Mouse (Mus musculus): ENCODE measurements around the gene Asic5. TPM values are rescaled to one million over a fixed set of nuclear protein-coding genes. Genes with fewer than 3 reads are reported as not detected.

Asic5 gene
- polyA plus RNA-seq (2015; fragmentation: Nextera tagmentation; extraction: Ambion mirVana), result not detected in 2 replicates

DNA sequence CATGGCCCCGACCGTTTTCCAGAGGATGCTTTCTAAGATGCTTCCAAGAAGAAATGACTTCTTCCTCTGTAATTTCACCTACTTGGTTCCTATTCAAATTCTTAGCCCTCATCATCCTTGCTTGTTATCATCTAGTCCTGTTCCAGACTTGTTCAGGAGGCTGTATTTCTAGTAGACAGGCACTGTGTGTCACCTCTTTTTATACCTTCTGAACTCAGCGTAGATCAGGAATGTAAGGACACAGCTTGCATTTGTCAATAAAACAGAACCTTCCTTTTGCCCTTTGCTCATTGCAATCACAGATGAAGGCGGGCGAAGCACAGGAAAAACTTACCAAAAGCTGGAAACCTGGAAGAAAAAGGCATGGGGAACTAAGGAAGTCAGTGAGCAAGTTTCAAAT lies at the start of gene Asic5:
TSS of gene Asic5 (plus strand) at position 301 of the 400 bp plus-strand sequence.
- Histone ChIP-seq H3K27ac (ENCODE audit: low read length) (no peak within 1 kb of the TSS), H3K27me3 (ENCODE audit: control insufficient read depth, insufficient read depth, low read length) (no peaks in the 10 kb centered on the region), H3K9ac (ENCODE audit: low read length) (no peak within 1 kb of the TSS), H3K36me3 (ENCODE audit: control insufficient read depth, insufficient read depth) (no peaks in the 10 kb centered on the region), H3K9me3 (replicated peaks; ENCODE audit: control insufficient read depth, low read length) (no peaks in the 10 kb centered on the region), H3K4me1 (ENCODE audit: control insufficient read depth, insufficient read depth, low read length) (no peaks in the 10 kb centered on the region), H3K4me2 (ENCODE audit: low read depth, low read length) (no peak within 1 kb of the TSS), H3K4me3 (ENCODE audit: low read length) (no peak within 1 kb of the TSS)
- WGBS, result 78% methylated on average over 5 of the region's 5 CpGs
- no peak for ATAC-seq (replicated peaks; ENCODE audit: extremely low read depth, insufficient read depth, low FRiP score)

DNA sequence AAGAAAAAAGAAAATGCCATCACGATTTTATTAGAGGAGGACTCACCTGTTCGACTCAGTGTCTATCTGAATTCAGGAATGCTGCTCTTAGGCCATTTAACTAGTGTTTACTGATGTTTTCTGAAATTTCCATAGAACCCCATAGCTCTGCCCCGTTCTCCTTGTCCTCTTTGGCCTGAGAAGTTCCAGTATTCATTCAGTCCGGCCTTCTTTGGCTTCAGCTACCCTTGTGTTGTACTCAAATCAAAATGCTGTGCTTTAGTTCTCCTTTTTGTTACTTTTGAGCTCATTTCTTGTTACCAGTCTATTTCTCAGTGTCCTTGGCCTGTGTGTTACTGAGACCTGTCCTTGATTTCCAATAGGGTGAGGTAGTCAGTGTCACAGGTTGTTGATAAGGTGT lies 48.7 kb upstream of the Asic5 start:
- Histone ChIP-seq H3K27ac (ENCODE audit: low read length) (no peak overlapping the region), H3K36me3 (ENCODE audit: control insufficient read depth, insufficient read depth) (no peaks in the 10 kb centered on the region), H3K4me2 (ENCODE audit: low read depth, low read length) (no peak overlapping the region; the same call in 1 of the 2 replicates), H3K9me3 (replicated peaks; ENCODE audit: control insufficient read depth, low read length) (no peaks in the 10 kb centered on the region), H3K9ac (ENCODE audit: low read length) (no peak overlapping the region), H3K27me3 (ENCODE audit: control insufficient read depth, insufficient read depth, low read length) (no peaks in the 10 kb centered on the region), H3K4me1 (ENCODE audit: control insufficient read depth, insufficient read depth, low read length) (peaks cover 6% of the 10 kb centered on the region), H3K4me3 (ENCODE audit: low read length) (no peak overlapping the region; the same call in 1 of the 2 replicates)
- no peak for ATAC-seq (replicated peaks; ENCODE audit: extremely low read depth, insufficient read depth, low FRiP score)
- 71% methylated on average over 4 of the region's 4 CpGs for WGBS

DNA sequence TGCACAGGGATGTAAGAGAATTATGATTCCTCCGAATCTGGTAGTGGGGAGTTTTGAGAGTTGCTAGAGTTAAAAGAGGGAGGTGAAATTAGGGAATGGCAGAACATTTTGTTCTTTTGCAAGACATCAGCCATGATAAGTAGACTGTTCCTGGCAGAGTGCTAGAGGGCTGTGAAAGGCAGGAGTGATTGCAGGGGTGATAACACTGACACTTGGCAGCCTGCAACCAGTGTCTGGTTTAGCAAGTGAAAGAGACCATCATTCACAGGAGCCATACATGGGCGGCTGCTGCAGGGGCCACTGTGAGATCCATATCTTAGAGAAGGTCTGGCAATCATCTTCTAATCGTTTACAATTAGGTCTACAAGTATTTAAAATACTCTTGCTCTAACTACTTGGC lies 43.2 kb upstream of the Asic5 start:
- Histone ChIP-seq H3K27ac (ENCODE audit: low read length) (no peak overlapping the region), H3K9me3 (replicated peaks; ENCODE audit: control insufficient read depth, low read length) (no peaks in the 10 kb centered on the region), H3K9ac (ENCODE audit: low read length) (no peak overlapping the region), H3K36me3 (ENCODE audit: control insufficient read depth, insufficient read depth) (no peaks in the 10 kb centered on the region), H3K27me3 (ENCODE audit: control insufficient read depth, insufficient read depth, low read length) (no peaks in the 10 kb centered on the region), H3K4me3 (ENCODE audit: low read length) (no peak overlapping the region), H3K4me1 (ENCODE audit: control insufficient read depth, insufficient read depth, low read length) (peaks cover 11% of the 10 kb centered on the region), H3K4me2 (ENCODE audit: low read depth, low read length) (no peak overlapping the region)
- 27% methylated on average over 3 of the region's 3 CpGs for WGBS
- ATAC-seq (replicated peaks; ENCODE audit: extremely low read depth, insufficient read depth, low FRiP score), result no peak

DNA sequence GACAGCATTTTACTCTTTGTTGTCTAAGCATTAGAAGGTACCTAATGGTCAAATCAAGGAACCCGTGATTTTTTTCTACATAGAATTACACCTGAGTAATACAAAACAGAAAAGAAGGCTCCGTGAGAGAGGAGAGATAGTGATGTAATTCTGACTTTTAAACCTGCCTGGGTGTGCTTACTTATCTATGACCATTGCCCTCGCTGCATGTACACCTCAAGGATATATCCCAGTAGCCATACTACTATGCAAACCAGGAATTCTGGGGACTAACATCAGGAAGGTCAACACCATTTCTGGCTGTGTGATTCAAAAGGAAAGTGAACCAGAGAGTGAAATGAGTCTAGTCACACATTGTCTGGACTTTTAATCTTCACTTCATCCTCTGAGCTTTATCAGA lies 39.7 kb upstream of the Asic5 start:
- no peaks in the 10 kb centered on the region for H3K9me3 ChIP-seq (replicated peaks; ENCODE audit: control insufficient read depth, low read length)
- H3K4me2 ChIP-seq (ENCODE audit: low read depth, low read length), result no peak overlapping the region
- no peak overlapping the region for H3K4me3 ChIP-seq (ENCODE audit: low read length)
- no peak overlapping the region for H3K9ac ChIP-seq (ENCODE audit: low read length)
- ATAC-seq (replicated peaks; ENCODE audit: extremely low read depth, insufficient read depth, low FRiP score), result no peak
- no peaks in the 10 kb centered on the region for H3K27me3 ChIP-seq (ENCODE audit: control insufficient read depth, insufficient read depth, low read length)
- H3K4me1 ChIP-seq (ENCODE audit: control insufficient read depth, insufficient read depth, low read length), result peaks cover 7% of the 10 kb centered on the region
- 84% methylated on average over 3 of the region's 3 CpGs for WGBS
- no peaks in the 10 kb centered on the region for H3K36me3 ChIP-seq (ENCODE audit: control insufficient read depth, insufficient read depth)
- H3K27ac ChIP-seq (ENCODE audit: low read length), result no peak overlapping the region

DNA sequence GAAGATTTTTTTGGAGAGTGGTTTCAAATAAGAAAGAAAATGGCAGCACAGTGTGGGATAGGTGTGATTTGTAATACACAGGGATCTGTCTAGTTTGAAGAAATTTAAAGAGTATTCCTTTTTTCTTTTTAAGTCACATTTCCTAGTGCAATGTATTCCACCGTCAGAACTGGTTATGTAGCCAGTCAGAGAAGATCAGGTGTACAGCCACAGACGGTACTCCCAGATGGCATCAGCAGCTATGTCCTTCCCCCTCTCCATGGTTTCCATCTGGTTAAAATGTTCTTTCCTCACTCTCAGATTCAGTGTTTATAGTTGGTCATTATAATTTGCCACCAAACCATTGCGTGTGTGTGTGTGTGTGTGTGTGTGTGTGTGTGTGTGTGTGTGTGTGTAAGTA lies 39.0 kb upstream of the Asic5 start:
- Histone ChIP-seq H3K36me3 (ENCODE audit: control insufficient read depth, insufficient read depth) (no peaks in the 10 kb centered on the region), H3K27me3 (ENCODE audit: control insufficient read depth, insufficient read depth, low read length) (no peaks in the 10 kb centered on the region), H3K4me2 (ENCODE audit: low read depth, low read length) (no peak overlapping the region), H3K9ac (ENCODE audit: low read length) (no peak overlapping the region), H3K4me1 (ENCODE audit: control insufficient read depth, insufficient read depth, low read length) (peaks cover 7% of the 10 kb centered on the region), H3K4me3 (ENCODE audit: low read length) (no peak overlapping the region), H3K27ac (ENCODE audit: low read length) (no peak overlapping the region), H3K9me3 (replicated peaks; ENCODE audit: control insufficient read depth, low read length) (no peaks in the 10 kb centered on the region)
- WGBS, result 89% methylated on average over 3 of the region's 3 CpGs
- ATAC-seq (replicated peaks; ENCODE audit: extremely low read depth, insufficient read depth, low FRiP score), result no peak

DNA sequence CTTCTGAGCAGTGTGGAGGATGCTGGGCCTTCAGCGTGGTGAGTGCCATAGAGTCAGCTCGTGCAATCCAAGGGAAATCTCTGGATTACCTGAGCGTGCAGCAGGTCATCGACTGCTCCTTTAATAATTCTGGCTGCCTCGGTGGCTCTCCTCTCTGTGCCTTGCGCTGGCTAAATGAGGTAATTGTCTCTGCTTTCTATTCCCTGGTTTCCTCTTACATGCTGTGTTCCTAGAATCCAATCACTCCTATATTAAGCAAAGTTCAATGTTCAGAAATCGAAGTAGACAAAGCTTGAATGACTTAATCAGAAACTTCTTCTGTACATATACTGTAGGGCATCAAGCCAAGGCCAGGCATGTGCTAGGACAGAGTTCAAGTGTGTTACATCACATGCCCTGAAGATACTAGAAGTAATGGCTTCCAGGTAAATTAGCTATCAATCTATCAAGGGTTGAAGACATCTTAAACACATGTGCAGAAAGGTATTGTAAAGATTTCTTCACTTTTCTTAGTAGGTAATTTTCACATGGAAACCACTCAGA lies 37.2 kb upstream of the Asic5 start:
- ATAC-seq (replicated peaks; ENCODE audit: extremely low read depth, insufficient read depth, low FRiP score), result no peak
- Histone ChIP-seq H3K27me3 (ENCODE audit: control insufficient read depth, insufficient read depth, low read length) (no peaks in the 10 kb centered on the region), H3K4me1 (ENCODE audit: control insufficient read depth, insufficient read depth, low read length) (no peaks in the 10 kb centered on the region), H3K27ac (ENCODE audit: low read length) (no peak overlapping the region), H3K4me2 (ENCODE audit: low read depth, low read length) (no peak overlapping the region), H3K4me3 (ENCODE audit: low read length) (no peak overlapping the region), H3K9me3 (replicated peaks; ENCODE audit: control insufficient read depth, low read length) (no peaks in the 10 kb centered on the region), H3K9ac (ENCODE audit: low read length) (no peak overlapping the region), H3K36me3 (ENCODE audit: control insufficient read depth, insufficient read depth) (no peaks in the 10 kb centered on the region)
- 89% methylated on average over 7 of the region's 7 CpGs for WGBS

DNA sequence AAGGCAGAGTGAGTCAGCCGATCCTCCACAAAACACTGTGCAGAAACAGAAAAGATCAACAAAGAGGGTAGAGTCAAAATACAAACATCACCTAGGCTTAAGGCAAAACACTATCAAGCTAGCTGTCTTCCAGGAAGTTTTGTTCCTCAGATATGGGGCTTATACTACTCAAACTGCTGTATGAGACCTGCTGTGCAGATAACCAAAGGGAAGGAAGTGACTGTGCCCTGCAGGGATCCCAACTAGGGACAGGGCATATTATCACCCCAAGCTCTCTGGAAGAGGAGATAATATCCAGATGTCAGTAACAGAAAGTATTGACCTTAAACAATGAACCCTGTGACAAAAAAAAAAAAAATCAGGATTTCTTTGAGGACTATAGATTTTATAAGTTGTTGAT lies 33.0 kb upstream of the Asic5 start:
- H3K9ac ChIP-seq (ENCODE audit: low read length), result no peak overlapping the region
- no peaks in the 10 kb centered on the region for H3K4me1 ChIP-seq (ENCODE audit: control insufficient read depth, insufficient read depth, low read length)
- no peak overlapping the region for H3K27ac ChIP-seq (ENCODE audit: low read length)
- H3K36me3 ChIP-seq (ENCODE audit: control insufficient read depth, insufficient read depth), result no peaks in the 10 kb centered on the region
- H3K27me3 ChIP-seq (ENCODE audit: control insufficient read depth, insufficient read depth, low read length), result no peaks in the 10 kb centered on the region
- WGBS, result 67% methylated on average over 1 of the region's 1 CpGs
- no peak overlapping the region for H3K4me2 ChIP-seq (ENCODE audit: low read depth, low read length)
- H3K4me3 ChIP-seq (ENCODE audit: low read length), result no peak overlapping the region
- no peak for ATAC-seq (replicated peaks; ENCODE audit: extremely low read depth, insufficient read depth, low FRiP score)
- H3K9me3 ChIP-seq (replicated peaks; ENCODE audit: control insufficient read depth, low read length), result no peaks in the 10 kb centered on the region

DNA sequence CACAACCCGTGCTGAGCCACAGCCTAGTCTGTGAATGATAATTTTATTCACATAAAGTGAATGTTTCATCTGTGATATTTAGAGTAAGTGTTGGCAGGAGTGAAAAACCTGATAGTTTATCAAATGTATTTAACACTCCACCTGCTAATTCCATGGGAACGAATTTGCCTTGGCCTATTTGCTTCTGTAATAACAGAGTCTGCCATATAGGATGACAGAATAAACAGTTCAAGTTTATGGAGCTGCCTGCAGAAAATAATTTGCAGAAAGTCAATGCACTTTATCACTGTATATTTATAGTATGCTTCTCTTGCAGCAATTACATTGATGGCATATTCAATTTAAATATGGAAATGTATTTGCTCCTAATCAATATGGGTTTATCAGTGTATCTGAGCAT lies 30.3 kb upstream of the Asic5 start:
- Histone ChIP-seq H3K9me3 (replicated peaks; ENCODE audit: control insufficient read depth, low read length) (no peaks in the 10 kb centered on the region), H3K4me3 (ENCODE audit: low read length) (no peak overlapping the region), H3K27ac (ENCODE audit: low read length) (no peak overlapping the region), H3K4me2 (ENCODE audit: low read depth, low read length) (no peak overlapping the region), H3K4me1 (ENCODE audit: control insufficient read depth, insufficient read depth, low read length) (no peaks in the 10 kb centered on the region), H3K9ac (ENCODE audit: low read length) (no peak overlapping the region), H3K36me3 (ENCODE audit: control insufficient read depth, insufficient read depth) (no peaks in the 10 kb centered on the region), H3K27me3 (ENCODE audit: control insufficient read depth, insufficient read depth, low read length) (no peaks in the 10 kb centered on the region)
- WGBS, result 65% methylated on average over 2 of the region's 2 CpGs
- ATAC-seq (replicated peaks; ENCODE audit: extremely low read depth, insufficient read depth, low FRiP score), result no peak

DNA sequence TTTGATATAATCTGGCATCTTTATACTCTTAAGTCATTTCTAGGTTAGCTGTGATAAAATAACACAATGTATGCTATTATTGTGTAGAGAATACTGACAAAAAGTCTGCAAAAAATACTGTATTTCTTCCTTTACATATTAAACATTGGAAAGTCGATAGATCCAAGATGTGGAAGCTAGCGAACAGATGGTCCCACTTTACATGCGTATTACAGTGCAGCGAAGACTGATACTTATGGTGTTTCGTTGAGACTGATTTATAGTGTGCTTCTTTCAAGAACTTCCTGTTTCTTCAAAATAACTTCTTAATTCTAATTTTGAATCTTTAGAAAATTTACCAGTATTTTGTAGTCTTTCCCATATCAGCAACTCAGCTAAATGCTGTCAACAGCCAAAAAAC lies 24.6 kb upstream of the Asic5 start:
- Histone ChIP-seq H3K4me2 (ENCODE audit: low read depth, low read length) (no peak overlapping the region), H3K27me3 (ENCODE audit: control insufficient read depth, insufficient read depth, low read length) (no peaks in the 10 kb centered on the region), H3K9me3 (replicated peaks; ENCODE audit: control insufficient read depth, low read length) (no peaks in the 10 kb centered on the region), H3K9ac (ENCODE audit: low read length) (no peak overlapping the region), H3K36me3 (ENCODE audit: control insufficient read depth, insufficient read depth) (no peaks in the 10 kb centered on the region), H3K27ac (ENCODE audit: low read length) (no peak overlapping the region), H3K4me3 (ENCODE audit: low read length) (no peak overlapping the region), H3K4me1 (ENCODE audit: control insufficient read depth, insufficient read depth, low read length) (no peaks in the 10 kb centered on the region)
- no peak for ATAC-seq (replicated peaks; ENCODE audit: extremely low read depth, insufficient read depth, low FRiP score)
- 90% methylated on average over 5 of the region's 5 CpGs for WGBS

Data from heart, embryonic 16.5 days (tissue).